In the genomic region with DNA sequence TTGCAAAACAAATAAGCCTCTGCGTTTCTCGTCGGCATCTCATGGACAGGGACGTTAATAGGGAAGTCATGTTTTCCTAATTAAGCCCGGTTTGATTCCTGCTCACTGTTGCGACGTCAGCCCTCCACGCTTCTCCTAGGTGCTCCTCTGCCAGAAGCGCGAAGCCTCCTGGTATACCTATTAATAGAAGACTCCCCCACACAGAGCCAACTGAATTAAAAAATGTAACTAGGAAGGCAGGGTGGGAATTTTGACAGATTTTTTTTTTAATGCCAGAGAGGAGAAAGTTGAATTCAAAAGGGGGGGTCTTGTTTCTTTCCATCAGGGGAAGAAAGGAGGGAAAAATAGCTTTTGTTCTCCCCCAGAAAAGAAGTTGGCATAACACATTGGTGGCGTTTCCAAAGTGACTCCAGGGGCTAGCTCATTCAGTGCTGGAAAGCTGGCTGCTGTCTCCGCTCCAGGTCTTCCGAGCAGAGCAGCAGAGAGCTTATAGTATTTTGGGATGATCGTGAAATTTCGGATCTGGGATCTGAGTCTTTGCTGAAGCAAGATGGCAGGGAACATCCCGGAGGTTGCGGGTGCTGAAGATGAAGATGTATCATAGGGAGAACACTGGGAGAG, we compare ENCODE assay signal across 11 mouse cellular contexts.
DNase-seq lines count a peak whose midpoint lies in the region; ATAC-seq lines count a peak whose summit lies in the region.
"Had no signal": no experiment of that assay in that cellular context is flagged by ENCODE, and none has a peak within 500 bp of the region (broad histone marks: within the 10 kb centered on the region; RNA-seq: fewer than 3 reads in every experiment).

No protein-coding gene starts in this region.

- intact Hi-C loops in left cerebral cortex, postnatal 4 days (cut with DNase I): no loop called here

- DNase-seq in frontal cortex, adult 2 months (ENCODE audit: extremely low spot score in 1 of 2, low spot score in 1 of 2): peak; percentile 56 to 76
- DNase-seq in frontal cortex, postnatal 10 days (ENCODE audit: low spot score in 2 of 2): no peak
- DNase-seq in left cerebral cortex, adult 11 months (ENCODE audit: low spot score): peak; percentile 41
- DNase-seq in left cerebral cortex, postnatal 4 days: no peak
- peak; percentile 35 to 61 for DNase-seq in layer of hippocampus, postnatal 14 days (ENCODE audit: low spot score in 2 of 2)
- DNase-seq in right cerebral cortex, postnatal 36 days (ENCODE audit: low spot score in 2 of 2): peak; percentile 41 to 62
- DNase-seq: adrenal gland, postnatal 25 days; gastrocnemius, postnatal 14 days; kidney, adult 2 months had no signal

- ATAC-seq in megakaryocyte progenitor cell, adult 5-6 weeks (replicated peaks; ENCODE audit: poor library complexity): no peak
- ATAC-seq: CD4-positive, CD25-positive, alpha-beta regulatory T cell, adult 4 months had no signal

Comparison
In these comparisons a context has a peak if more than half of its experiments do, and no peak if none do; other contexts are left out.
1. DNase-seq: peak in frontal cortex, adult 2 months (2 of 2), left cerebral cortex, adult 11 months (single experiment), layer of hippocampus, postnatal 14 days (2 of 2) and right cerebral cortex, postnatal 36 days (2 of 2); none in frontal cortex, postnatal 10 days (0 of 2) and left cerebral cortex, postnatal 4 days (single experiment).